In genomic region chr16:34081683-34082438, GRCm38 (mm10) we compare ENCODE assay signal across 9 mouse cellular contexts.
DNase-seq lines count a peak whose midpoint lies in the region; ATAC-seq lines count a peak whose summit lies in the region.
"Had no signal": no experiment of that assay in that cellular context is flagged by ENCODE, and none has a peak within 500 bp of the region (broad histone marks: within the 10 kb centered on the region; RNA-seq: fewer than 3 reads in every experiment).

No protein-coding gene starts in this region.

- ATAC-seq in neural tube, embryonic 13.5 days (ENCODE audit: low read depth), result peak; percentile 36; the same call in 1 of the 2 replicates
- ATAC-seq in neural tube, embryonic 15.5 days (ENCODE audit: low FRiP score), result no peak
- ATAC-seq in kidney, embryonic 14.5 days (ENCODE audit: low FRiP score, low TSS enrichment), result peak; percentile 87
- ATAC-seq in midbrain, embryonic 16.5 days, result 0 out of 2 replicates have a peak, but pooled peaks have one; percentile 43
- ATAC-seq: Patski had no signal

- H3K9ac ChIP-seq in neural tube, embryonic 13.5 days, result no peak overlapping the region
- H3K9ac ChIP-seq in neural tube, embryonic 15.5 days (replicated peaks), result no peak overlapping the region
- no peak overlapping the region for H3K9ac ChIP-seq in kidney, embryonic 14.5 days (ENCODE audit: low read depth, low read length)
- no peak overlapping the region for H3K9ac ChIP-seq in midbrain, embryonic 16.5 days (ENCODE audit: low read depth, low read length)

- peak; percentile 60 to 70 for DNase-seq in heart, adult 9 months (ENCODE audit: low spot score in 2 of 2)
- no peak for DNase-seq in urinary bladder, adult 18-20 months (ENCODE audit: low spot score in 2 of 2)
- no peak for DNase-seq in cerebellum, postnatal 4 days (ENCODE audit: low spot score in 2 of 2)
- DNase-seq in thymus, postnatal 14 days, result no peak

- H3K4me1 ChIP-seq in neural tube, embryonic 13.5 days (replicated peaks), result peaks cover 25% of the 10 kb centered on the region
- peaks cover 19% of the 10 kb centered on the region for H3K4me1 ChIP-seq in neural tube, embryonic 15.5 days
- H3K4me1 ChIP-seq in kidney, embryonic 14.5 days (ENCODE audit: control insufficient read depth, insufficient read depth, low read length), result peaks cover 16% of the 10 kb centered on the region
- peaks cover 8% of the 10 kb centered on the region for H3K4me1 ChIP-seq in midbrain, embryonic 16.5 days (ENCODE audit: control insufficient read depth, insufficient read depth, low read length)

- H3K27ac ChIP-seq in neural tube, embryonic 13.5 days (replicated peaks), result no peak overlapping the region
- H3K27ac ChIP-seq in neural tube, embryonic 15.5 days (replicated peaks), result no peak overlapping the region
- peak overlapping the region; percentile 47; the same call in 1 of the 2 replicates for H3K27ac ChIP-seq in kidney, embryonic 14.5 days (ENCODE audit: low read depth, low read length)
- H3K27ac ChIP-seq in midbrain, embryonic 16.5 days (ENCODE audit: low read length), result no peak overlapping the region

- 53% methylated on average over 19 of the region's 19 CpGs for WGBS in neural tube, embryonic 13.5 days
- 53% methylated on average over 19 of the region's 19 CpGs for WGBS in neural tube, embryonic 15.5 days
- 53% methylated on average over 19 of the region's 19 CpGs for WGBS in kidney, embryonic 14.5 days
- WGBS in midbrain, embryonic 16.5 days, result 40% methylated on average over 19 of the region's 19 CpGs

- no peak overlapping the region for H3K4me3 ChIP-seq in neural tube, embryonic 13.5 days
- no peak overlapping the region for H3K4me3 ChIP-seq in neural tube, embryonic 15.5 days (replicated peaks)
- H3K4me3 ChIP-seq in kidney, embryonic 14.5 days (ENCODE audit: low read length), result no peak overlapping the region
- H3K4me3 ChIP-seq in midbrain, embryonic 16.5 days (ENCODE audit: low read depth, low read length), result no peak overlapping the region

- H3K27me3 ChIP-seq in neural tube, embryonic 13.5 days, result no peaks in the 10 kb centered on the region
- no peaks in the 10 kb centered on the region for H3K27me3 ChIP-seq in neural tube, embryonic 15.5 days (replicated peaks)
- no peaks in the 10 kb centered on the region for H3K27me3 ChIP-seq in kidney, embryonic 14.5 days (ENCODE audit: control insufficient read depth, insufficient read depth, low read length)
- no peaks in the 10 kb centered on the region for H3K27me3 ChIP-seq in midbrain, embryonic 16.5 days (ENCODE audit: control insufficient read depth, insufficient read depth, low read depth, low read length)
- H3K27me3 ChIP-seq: Patski had no signal

- no peak overlapping the region for H3K4me2 ChIP-seq in neural tube, embryonic 13.5 days
- no peak overlapping the region for H3K4me2 ChIP-seq in neural tube, embryonic 15.5 days
- no peak overlapping the region for H3K4me2 ChIP-seq in kidney, embryonic 14.5 days (replicated peaks; ENCODE audit: low read depth, low read length)
- H3K4me2 ChIP-seq in midbrain, embryonic 16.5 days (ENCODE audit: low read length), result no peak overlapping the region

- no peaks in the 10 kb centered on the region for H3K9me3 ChIP-seq in neural tube, embryonic 13.5 days
- no peaks in the 10 kb centered on the region for H3K9me3 ChIP-seq in neural tube, embryonic 15.5 days (replicated peaks)
- H3K9me3 ChIP-seq in kidney, embryonic 14.5 days (ENCODE audit: control insufficient read depth, low read length), result no peaks in the 10 kb centered on the region
- H3K9me3 ChIP-seq in midbrain, embryonic 16.5 days (replicated peaks; ENCODE audit: control insufficient read depth, low read length, poor library complexity, severe bottlenecking), result no peaks in the 10 kb centered on the region

- no peaks in the 10 kb centered on the region for H3K36me3 ChIP-seq in neural tube, embryonic 13.5 days
- H3K36me3 ChIP-seq in neural tube, embryonic 15.5 days, result no peaks in the 10 kb centered on the region
- no peaks in the 10 kb centered on the region for H3K36me3 ChIP-seq in kidney, embryonic 14.5 days (ENCODE audit: control insufficient read depth, insufficient read depth, low read length)
- H3K36me3 ChIP-seq in midbrain, embryonic 16.5 days (ENCODE audit: control insufficient read depth, insufficient read depth, low read length), result no peaks in the 10 kb centered on the region

Comparison
In these comparisons a context has a peak if more than half of its experiments do, and no peak if none do; other contexts are left out.
1. DNase-seq: peak in heart, adult 9 months (2 of 2); none in urinary bladder, adult 18-20 months (0 of 2), cerebellum, postnatal 4 days (0 of 2) and thymus, postnatal 14 days (single experiment).